Mouse (Mus musculus) embryonic facial prominence, embryonic 10.5 days (tissue): ENCODE data around the gene Plscr5. TPM values are rescaled to one million over a fixed set of nuclear protein-coding genes. Genes with fewer than 3 reads are reported as not detected.

ENCODE experiments used
- DNase-seq: peaks from one replicate; pipeline ENCODE4 v3.0.0-alpha.2; 2017; ENCODE audit warnings: low spot score
- H3K27ac ChIP-seq: fragments of 300-500 bp; sonication (generic); replicated peaks from 2 replicates; pipeline ENCODE4 v1.5.1; 2016; ENCODE audit warnings: mild to moderate bottlenecking
- H3K27me3 ChIP-seq: fragments of 300-500 bp; sonication (generic); replicated peaks from 2 replicates; pipeline ENCODE4 v1.6.1; 2016; ENCODE audit warnings: low read depth, mild to moderate bottlenecking; ENCODE audit not compliant: poor library complexity, severe bottlenecking
- H3K36me3 ChIP-seq: fragments of 300-500 bp; sonication (generic); replicated peaks from 2 replicates; pipeline ENCODE4 v1.6.1; 2016; ENCODE audit warnings: mild to moderate bottlenecking, moderate library complexity
- H3K4me1 ChIP-seq: fragments of 300-500 bp; sonication (generic); 2 replicates; pipeline ENCODE4 v1.6.1; 2016
- H3K4me3 ChIP-seq: fragments of 300-500 bp; sonication (generic); 2 replicates; pipeline ENCODE4 v1.5.1; 2016; ENCODE audit warnings: mild to moderate bottlenecking, moderate library complexity
- H3K9me3 ChIP-seq: fragments of 300-500 bp; sonication (generic); 2 replicates; pipeline ENCODE4 v1.6.1; 2016; ENCODE audit warnings: mild to moderate bottlenecking
- WGBS: fragments of 180-500 bp; shearing (Covaris S2); methylation state at CpG from one replicate; pipeline ENCODE4 v1.1.7; 2016; 5-methylcytosine and 5-hydroxymethylcytosine counted together
- polyA plus RNA-seq: library from polyadenylated mRNA; unstranded; fragments of >200 nt; fragmentation: Nextera tagmentation; extraction: Ambion mirVana; gene quantifications from 2 replicates; pipeline ENCODE4 v1.2.1, GENCODE M21; 2016

The Plscr5 gene
- polyA plus RNA-seq, 1 experiment from 2014 or later: not detected

- DNase-seq: no peak
- WGBS: 91% methylated on average over 11 of the region's 11 CpGs
- H3K4me3 ChIP-seq: no peak overlapping the region
These were observed 42.2 kb downstream of the Plscr5 start for GRCm38 (mm10) chr9:92234901-92235458.

DNA sequence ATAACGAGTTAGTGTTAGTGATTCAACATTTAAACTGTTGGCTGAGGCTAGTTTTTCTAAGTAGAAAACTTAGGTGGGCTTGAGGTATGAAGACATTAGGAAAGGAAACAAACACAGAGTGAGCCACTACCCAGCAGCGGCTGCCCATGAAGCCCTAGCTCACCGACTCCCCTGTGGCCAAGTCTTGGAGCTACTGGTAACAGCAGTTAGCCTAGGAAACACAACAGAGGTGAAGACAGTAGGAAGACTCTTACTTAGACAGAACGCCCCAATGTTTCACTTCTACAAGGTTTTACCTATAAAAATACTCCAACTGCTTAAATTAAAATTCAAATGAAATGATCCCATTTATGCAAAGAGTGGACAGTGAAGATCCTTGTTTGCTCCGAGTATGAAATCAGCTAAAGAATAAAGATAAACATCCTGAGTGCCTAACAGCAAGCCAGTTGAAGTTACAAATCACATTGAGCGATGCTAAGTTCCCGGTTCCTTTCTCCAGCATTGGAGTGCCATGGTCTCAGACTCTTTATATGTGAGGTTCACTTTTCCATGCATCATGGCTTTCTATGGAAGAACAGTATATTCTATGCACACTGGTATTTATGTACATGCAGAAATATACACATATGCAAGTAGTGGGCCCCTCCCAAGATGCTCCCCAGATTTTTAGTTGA is 56.2 kb downstream of the Plscr5 start:
- Histone ChIP-seq H3K4me1 (peaks cover 13% of the 10 kb centered on the region), H3K27ac (no peak overlapping the region)
- no peak for DNase-seq

More at GRCm38 (mm10) chr9:92234901-92235458, 42.2 kb downstream of the Plscr5 start:
- Histone ChIP-seq H3K36me3 (no peaks in the 10 kb centered on the region), H3K27ac (no peak overlapping the region), H3K27me3 (no peaks in the 10 kb centered on the region), H3K4me1 (no peaks in the 10 kb centered on the region), H3K9me3 (no peaks in the 10 kb centered on the region)

DNA sequence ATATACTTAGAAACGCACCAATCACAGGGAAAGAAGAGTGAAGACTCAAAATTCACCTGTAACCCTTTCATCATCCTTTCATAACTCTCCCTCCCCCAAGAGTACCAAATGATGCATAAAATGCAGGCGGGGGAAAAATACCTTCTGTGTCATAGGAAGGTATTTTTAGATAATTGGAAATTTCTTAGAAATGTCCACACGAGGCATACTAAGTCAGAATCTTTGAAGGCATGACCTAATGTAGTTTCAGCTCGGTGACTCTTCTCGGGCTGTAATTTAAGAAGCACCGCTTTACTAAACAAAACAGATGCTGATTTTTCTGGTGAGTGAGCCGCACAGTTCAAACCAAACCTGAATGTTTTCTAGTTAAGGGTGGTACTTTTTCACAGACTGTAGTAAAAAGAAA is 56.7 kb downstream of the Plscr5 start, which contains the start of gene Plscr1:
Plscr1 (plus strand) TSS at position 304 of the 406 bp plus-strand sequence.
- WGBS: 33% methylated on average over 7 of the region's 7 CpGs
- peak within 1 kb of the TSS; percentile 94 for H3K27ac ChIP-seq
- peak within 1 kb of the TSS; percentile 76 for H3K4me3 ChIP-seq
- H3K36me3 ChIP-seq: no peaks in the 10 kb centered on the region
- DNase-seq: no peak
- H3K27me3 ChIP-seq: no peaks in the 10 kb centered on the region
- H3K9me3 ChIP-seq: no peaks in the 10 kb centered on the region
- peaks cover 13% of the 10 kb centered on the region for H3K4me1 ChIP-seq

More for the DNA sequence above, 56.2 kb downstream of the Plscr5 start:
- 81% methylated on average over 7 of the region's 7 CpGs for WGBS
- H3K9me3 ChIP-seq: no peaks in the 10 kb centered on the region
- H3K4me3 ChIP-seq: no peak overlapping the region
- H3K36me3 ChIP-seq: no peaks in the 10 kb centered on the region
- no peaks in the 10 kb centered on the region for H3K27me3 ChIP-seq

- Histone ChIP-seq H3K4me3 (peak overlapping the region; percentile 76), H3K27ac (peak overlapping the region; percentile 94), H3K4me1 (peaks cover 13% of the 10 kb centered on the region), H3K36me3 (no peaks in the 10 kb centered on the region), H3K9me3 (no peaks in the 10 kb centered on the region), H3K27me3 (no peaks in the 10 kb centered on the region)
- peak; percentile 86 for DNase-seq
- under 1% methylated on average over 40 of the region's 40 CpGs for WGBS
These were observed 57.4 kb downstream of the Plscr5 start for GRCm38 (mm10) chr9:92249987-92250772.

DNA sequence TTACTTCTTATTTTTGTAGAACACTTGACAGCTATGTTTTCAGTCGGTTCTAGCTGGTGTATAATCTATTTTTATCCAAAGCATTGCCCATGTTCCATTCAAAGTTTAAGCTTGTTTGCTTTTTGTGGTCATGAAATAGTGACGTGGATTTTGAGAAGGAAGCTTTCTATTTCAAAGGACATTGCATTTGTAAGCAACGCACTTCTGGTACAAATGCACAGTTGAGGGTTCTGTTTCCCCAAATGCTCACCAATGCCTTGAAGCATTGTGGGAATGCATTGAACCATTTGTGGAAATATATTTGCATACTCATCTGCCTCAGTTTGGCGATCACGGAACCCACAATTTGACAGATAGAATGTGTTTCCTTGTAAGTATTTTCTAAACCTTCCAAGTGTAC is 60.0 kb downstream of the Plscr5 start:
- no peaks in the 10 kb centered on the region for H3K9me3 ChIP-seq
- H3K36me3 ChIP-seq: no peaks in the 10 kb centered on the region
- 92% methylated on average over 5 of the region's 5 CpGs for WGBS
- no peak overlapping the region for H3K4me3 ChIP-seq
- H3K4me1 ChIP-seq: peaks cover 13% of the 10 kb centered on the region
- H3K27me3 ChIP-seq: no peaks in the 10 kb centered on the region
- H3K27ac ChIP-seq: no peak overlapping the region
- no peak for DNase-seq

GRCm38 (mm10) chr9:92253585-92254321 is 61.0 kb downstream of the Plscr5 start:
- peaks cover 13% of the 10 kb centered on the region for H3K4me1 ChIP-seq
- no peaks in the 10 kb centered on the region for H3K36me3 ChIP-seq
- H3K4me3 ChIP-seq: no peak overlapping the region
- no peaks in the 10 kb centered on the region for H3K9me3 ChIP-seq
- WGBS: 92% methylated on average over 10 of the region's 10 CpGs
- DNase-seq: no peak
- no peaks in the 10 kb centered on the region for H3K27me3 ChIP-seq
- H3K27ac ChIP-seq: no peak overlapping the region

Other genes with a start within 250 kb of the Plscr5 start
- 30.0 and 31.7 TPM in 2 replicates for gene Plscr1, start 56.8 kb downstream of the Plscr5 start, polyA plus RNA-seq
- 0.15 and 0.45 TPM in 2 replicates for gene Plscr2, start 82.7 kb downstream of the Plscr5 start, polyA plus RNA-seq
- not detected in 2 replicates for gene 1700057G04Rik, start 116.4 kb downstream of the Plscr5 start, polyA plus RNA-seq